Mouse (Mus musculus): ENCODE results near the gene Gorasp2. TPM values are rescaled to one million over a fixed set of nuclear protein-coding genes. Genes with fewer than 3 reads are reported as not detected.

Gorasp2 gene
- polyA plus RNA-seq, 1 experiment: 113 TPM

GRCm38 (mm10) chr2:70648271-70648670 is 13.1 kb upstream of the Gorasp2 start:
- TF ChIP-seq MYOG (IDR thresholded peaks at IDR 0.05; ENCODE audit: control insufficient read depth in 1 of 3, insufficient read depth in 1 of 3, insufficient read length in 2 of 3, low read depth in 2 of 3) (no peak), USF1 (IDR thresholded peaks at IDR 0.05; ENCODE audit: low read depth) (no peak), SRF (IDR thresholded peaks at IDR 0.05; ENCODE audit: control insufficient read depth, insufficient read length, low read depth) (no peak), TCF12 (IDR thresholded peaks at IDR 0.05; ENCODE audit: insufficient read depth, poor library complexity, severe bottlenecking) (no peak), POLR2A (IDR thresholded peaks at IDR 0.05; ENCODE audit: insufficient read length, low read depth) (no peak), MAX (IDR thresholded peaks at IDR 0.05; ENCODE audit: low read depth) (no peak)
- Histone ChIP-seq H3ac (ENCODE audit: control insufficient read depth, insufficient read length) (no peak overlapping the region), H3K4me3 (no peak overlapping the region), H3K36me3 (ENCODE audit: control insufficient read depth, insufficient read depth) (no peaks in the 10 kb centered on the region), H3K4me2 (ENCODE audit: low read depth) (no peak overlapping the region), H3K27me3 (ENCODE audit: control insufficient read depth, insufficient read depth, insufficient read length) (peaks cover 9% of the 10 kb centered on the region), H3K79me2 (ENCODE audit: control insufficient read depth, insufficient read depth) (no peaks in the 10 kb centered on the region)

GRCm38 (mm10) chr2:70649471-70649870 is 11.9 kb upstream of the Gorasp2 start:
- H3K79me2 ChIP-seq (ENCODE audit: control insufficient read depth, insufficient read depth): no peaks in the 10 kb centered on the region
- no peaks in the 10 kb centered on the region for H3K36me3 ChIP-seq (ENCODE audit: control insufficient read depth, insufficient read depth)
- peaks cover 9% of the 10 kb centered on the region for H3K27me3 ChIP-seq (ENCODE audit: control insufficient read depth, insufficient read depth, insufficient read length)
- H3K4me3 ChIP-seq: no peak overlapping the region
- no peak overlapping the region for H3ac ChIP-seq (ENCODE audit: control insufficient read depth, insufficient read length)
- no peak overlapping the region for H3K4me2 ChIP-seq (ENCODE audit: low read depth)
- TF ChIP-seq USF1 (IDR thresholded peaks at IDR 0.05; ENCODE audit: low read depth) (no peak), TCF3 (IDR thresholded peaks at IDR 0.05; ENCODE audit: insufficient read length, low read depth) (no peak), MYOG (IDR thresholded peaks at IDR 0.05; ENCODE audit: control insufficient read depth in 1 of 3, insufficient read depth in 1 of 3, insufficient read length in 2 of 3, low read depth in 2 of 3) (no peak), E2F4 (IDR thresholded peaks at IDR 0.05; ENCODE audit: insufficient read depth) (no peak)

- no peaks in the 10 kb centered on the region for H3K36me3 ChIP-seq (ENCODE audit: control insufficient read depth, insufficient read depth)
- TF ChIP-seq TCF3 (IDR thresholded peaks at IDR 0.05; ENCODE audit: insufficient read length, low read depth) (no peak), SRF (IDR thresholded peaks at IDR 0.05; ENCODE audit: control insufficient read depth, insufficient read length, low read depth) (no peak), TCF12 (IDR thresholded peaks at IDR 0.05; ENCODE audit: insufficient read depth, poor library complexity, severe bottlenecking) (no peak), USF1 (IDR thresholded peaks at IDR 0.05; ENCODE audit: low read depth) (no peak), POLR2AphosphoS2 (IDR thresholded peaks at IDR 0.05; ENCODE audit: insufficient read length, low read depth) (no peak), MYOG (IDR thresholded peaks at IDR 0.05; ENCODE audit: control insufficient read depth in 1 of 3, insufficient read depth in 1 of 3, insufficient read length in 2 of 3, low read depth in 2 of 3) (no peak), MYOD1 (IDR thresholded peaks at IDR 0.05; ENCODE audit: control insufficient read depth in 1 of 3, insufficient read length in 2 of 3, low read depth in 2 of 3) (no peak), REST (IDR thresholded peaks at IDR 0.05; ENCODE audit: insufficient read depth, insufficient read length) (no peak), MAX (IDR thresholded peaks at IDR 0.05; ENCODE audit: low read depth) (no peak), POLR2A (IDR thresholded peaks at IDR 0.05; ENCODE audit: insufficient read length, low read depth) (no peak), CEBPB (IDR thresholded peaks at IDR 0.05; ENCODE audit: insufficient read depth, poor library complexity, severe bottlenecking) (no peak), E2F4 (IDR thresholded peaks at IDR 0.05; ENCODE audit: insufficient read depth) (no peak)
- H3K4me2 ChIP-seq (ENCODE audit: low read depth): no peak overlapping the region
- H3ac ChIP-seq (ENCODE audit: control insufficient read depth, insufficient read length): no peak overlapping the region
- H3K27me3 ChIP-seq (ENCODE audit: control insufficient read depth, insufficient read depth, insufficient read length): peaks cover 19% of the 10 kb centered on the region
- H3K4me3 ChIP-seq: no peak overlapping the region
- no peaks in the 10 kb centered on the region for H3K79me2 ChIP-seq (ENCODE audit: control insufficient read depth, insufficient read depth)
Measured at GRCm38 (mm10) chr2:70651820-70652219, 9.6 kb upstream of the Gorasp2 start.

- TF ChIP-seq E2F4 (IDR thresholded peaks at IDR 0.05; ENCODE audit: insufficient read depth) (no peak), TCF12 (IDR thresholded peaks at IDR 0.05; ENCODE audit: insufficient read depth, poor library complexity, severe bottlenecking) (no peak), CEBPB (IDR thresholded peaks at IDR 0.05; ENCODE audit: insufficient read depth, poor library complexity, severe bottlenecking) (no peak), POLR2AphosphoS2 (IDR thresholded peaks at IDR 0.05; ENCODE audit: insufficient read length, low read depth) (no peak), TCF3 (IDR thresholded peaks at IDR 0.05; ENCODE audit: insufficient read length, low read depth) (no peak), SRF (IDR thresholded peaks at IDR 0.05; ENCODE audit: control insufficient read depth, insufficient read length, low read depth) (no peak), MAX (IDR thresholded peaks at IDR 0.05; ENCODE audit: low read depth) (no peak), REST (IDR thresholded peaks at IDR 0.05; ENCODE audit: insufficient read depth, insufficient read length) (no peak), USF1 (IDR thresholded peaks at IDR 0.05; ENCODE audit: low read depth) (no peak), MYOD1 (IDR thresholded peaks at IDR 0.05; ENCODE audit: control insufficient read depth in 1 of 3, insufficient read length in 2 of 3, low read depth in 2 of 3) (no peak), POLR2A (IDR thresholded peaks at IDR 0.05; ENCODE audit: insufficient read length, low read depth) (no peak), MYOG (IDR thresholded peaks at IDR 0.05; ENCODE audit: control insufficient read depth in 1 of 3, insufficient read depth in 1 of 3, insufficient read length in 2 of 3, low read depth in 2 of 3) (no peak)
- Histone ChIP-seq H3K4me3 (no peak overlapping the region), H3K79me2 (ENCODE audit: control insufficient read depth, insufficient read depth) (peaks cover 5% of the 10 kb centered on the region), H3K27me3 (ENCODE audit: control insufficient read depth, insufficient read depth, insufficient read length) (peaks cover 36% of the 10 kb centered on the region), H3K36me3 (ENCODE audit: control insufficient read depth, insufficient read depth) (no peaks in the 10 kb centered on the region), H3ac (ENCODE audit: control insufficient read depth, insufficient read length) (no peak overlapping the region), H3K4me2 (ENCODE audit: low read depth) (no peak overlapping the region)
Measured at GRCm38 (mm10) chr2:70657083-70657482, 4.3 kb upstream of the Gorasp2 start.

GRCm38 (mm10) chr2:70661715-70662495 is 529 bp downstream of the Gorasp2 start, which contains the start of gene Gm26558:
Gene Gm26558 (minus strand): TSS chr2:70662108.
- Histone ChIP-seq H3ac (ENCODE audit: control insufficient read depth, insufficient read length) (peak within 1 kb of the TSS; percentile 62), H3K27me3 (ENCODE audit: control insufficient read depth, insufficient read depth, insufficient read length) (peaks cover 16% of the 10 kb centered on the region), H3K36me3 (ENCODE audit: control insufficient read depth, insufficient read depth) (no peaks in the 10 kb centered on the region), H3K4me2 (ENCODE audit: low read depth) (peak within 1 kb of the TSS; percentile 96), H3K79me2 (ENCODE audit: control insufficient read depth, insufficient read depth) (peaks cover 53% of the 10 kb centered on the region), H3K4me3 (peak within 1 kb of the TSS; percentile 91)
- no peak for TF ChIP-seq MAX (IDR thresholded peaks at IDR 0.05; ENCODE audit: low read depth)
- no peak for TF ChIP-seq TCF3 (IDR thresholded peaks at IDR 0.05; ENCODE audit: insufficient read length, low read depth)
- no peak for TF ChIP-seq E2F4 (IDR thresholded peaks at IDR 0.05; ENCODE audit: insufficient read depth)
- TF ChIP-seq REST (IDR thresholded peaks at IDR 0.05; ENCODE audit: insufficient read depth, insufficient read length): no peak
- TF ChIP-seq SRF (IDR thresholded peaks at IDR 0.05; ENCODE audit: control insufficient read depth, insufficient read length, low read depth): no peak
- no peak for TF ChIP-seq POLR2AphosphoS2 (IDR thresholded peaks at IDR 0.05; ENCODE audit: insufficient read length, low read depth)
- TF ChIP-seq USF1 (IDR thresholded peaks at IDR 0.05; ENCODE audit: low read depth): no peak
- TF ChIP-seq CEBPB (IDR thresholded peaks at IDR 0.05; ENCODE audit: insufficient read depth, poor library complexity, severe bottlenecking): no peak
- TF ChIP-seq MYOD1 (IDR thresholded peaks at IDR 0.05; ENCODE audit: control insufficient read depth in 1 of 3, insufficient read length in 2 of 3, low read depth in 2 of 3): no peak
- TF ChIP-seq TCF12 (IDR thresholded peaks at IDR 0.05; ENCODE audit: insufficient read depth, poor library complexity, severe bottlenecking): no peak
- TF ChIP-seq POLR2A (IDR thresholded peaks at IDR 0.05; ENCODE audit: insufficient read length, low read depth): no peak
- no peak for TF ChIP-seq MYOG (IDR thresholded peaks at IDR 0.05; ENCODE audit: control insufficient read depth in 1 of 3, insufficient read depth in 1 of 3, insufficient read length in 2 of 3, low read depth in 2 of 3)

Measured in myocyte (in vitro differentiated cells).